Mouse (Mus musculus): ENCODE measurements around the gene Fem1b.

The Fem1b gene

GRCm38 (mm10) chr9:62781965-62782364, 29.8 kb downstream of the Fem1b start:
- DNase-seq (ENCODE audit: low spot score in 2 of 2): no peak

- DNase-seq (ENCODE audit: low spot score in 2 of 2): no peak
Measured at GRCm38 (mm10) chr9:62778721-62779120, 33.0 kb downstream of the Fem1b start.

GRCm38 (mm10) chr9:62777461-62777860, 34.3 kb downstream of the Fem1b start:
- DNase-seq (ENCODE audit: low spot score in 2 of 2): peak; percentile 72 to 82

- no peak for DNase-seq (ENCODE audit: low spot score in 2 of 2)
Measured at GRCm38 (mm10) chr9:62775464-62775863, 36.3 kb downstream of the Fem1b start.

GRCm38 (mm10) chr9:62772746-62773145, 39.0 kb downstream of the Fem1b start:
- no peak for DNase-seq (ENCODE audit: low spot score in 2 of 2)

GRCm38 (mm10) chr9:62768361-62768760, 43.4 kb downstream of the Fem1b start:
- no peak for DNase-seq (ENCODE audit: low spot score in 2 of 2)

- DNase-seq (ENCODE audit: low spot score in 2 of 2): no peak
Measured at GRCm38 (mm10) chr9:62767464-62767863, 44.3 kb downstream of the Fem1b start.

GRCm38 (mm10) chr9:62765346-62765745, 46.4 kb downstream of the Fem1b start:
- peak in 1 of 2 experiments; percentile 52 for DNase-seq (ENCODE audit: low spot score in 2 of 2)

- DNase-seq (ENCODE audit: low spot score in 2 of 2): peak; percentile 66 to 68
Measured at GRCm38 (mm10) chr9:62763478-62763877, 48.3 kb downstream of the Fem1b start.

- no peak for DNase-seq (ENCODE audit: low spot score in 2 of 2)
Measured at GRCm38 (mm10) chr9:62759601-62760000, 52.1 kb downstream of the Fem1b start.

GRCm38 (mm10) chr9:62758288-62758687, 53.4 kb downstream of the Fem1b start:
- DNase-seq (ENCODE audit: low spot score in 2 of 2): peak; percentile 79 to 80

- DNase-seq (ENCODE audit: low spot score in 2 of 2): no peak
Measured at GRCm38 (mm10) chr9:62750381-62750780, 61.4 kb downstream of the Fem1b start.

- DNase-seq (ENCODE audit: low spot score in 2 of 2): no peak
Measured at GRCm38 (mm10) chr9:62749666-62750065, 62.1 kb downstream of the Fem1b start.

- no peak for DNase-seq (ENCODE audit: low spot score in 2 of 2)
Measured at GRCm38 (mm10) chr9:62746646-62747045, 65.1 kb downstream of the Fem1b start.

GRCm38 (mm10) chr9:62744558-62745275, 67.0 kb downstream of the Fem1b start:
- DNase-seq (ENCODE audit: low spot score in 2 of 2): no peak

Measured in right cerebral cortex, adult 2 months (tissue).